Mouse (Mus musculus): Measurements from ENCODE around the gene Bbs9. TPM values are rescaled to one million over a fixed set of nuclear protein-coding genes. Genes with fewer than 3 reads are reported as not detected.
A peak's percentile ranks its signal among the peaks of the same experiment; 100 is the strongest.

The Bbs9 gene
- polyA plus RNA-seq, 1 experiment from 2014 or later, result 8.2 TPM

GRCm38 (mm10) chr9:22672937-22673336 lies 197.4 kb downstream of the Bbs9 start:
- Histone ChIP-seq H3K9ac (ENCODE audit: low read depth, low read length) (no peak overlapping the region), H3K4me3 (ENCODE audit: low read depth, low read length) (no peak overlapping the region), H3K36me3 (ENCODE audit: control insufficient read depth, insufficient read depth, low read length) (no peaks in the 10 kb centered on the region), H3K4me2 (no peak overlapping the region), H3K27ac (ENCODE audit: low read depth, low read length) (no peak overlapping the region), H3K4me1 (ENCODE audit: control insufficient read depth, insufficient read depth, low read length) (no peaks in the 10 kb centered on the region), H3K9me3 (replicated peaks; ENCODE audit: control insufficient read depth, low read length) (no peaks in the 10 kb centered on the region), H3K27me3 (ENCODE audit: control insufficient read depth, insufficient read depth, low read length) (no peaks in the 10 kb centered on the region)
- 82% methylated on average over 2 of the region's 2 CpGs for WGBS (ENCODE audit: insufficient replicate concordance)
- ATAC-seq (replicated peaks; ENCODE audit: insufficient number of reproducible peaks, low FRiP score, low TSS enrichment), result no peak

- Histone ChIP-seq H3K27ac (ENCODE audit: low read depth, low read length) (no peak overlapping the region), H3K36me3 (ENCODE audit: control insufficient read depth, insufficient read depth, low read length) (no peaks in the 10 kb centered on the region), H3K4me1 (ENCODE audit: control insufficient read depth, insufficient read depth, low read length) (0 out of 2 replicates have a peak, but pooled peaks cover 3% of the 10 kb centered on the region), H3K27me3 (ENCODE audit: control insufficient read depth, insufficient read depth, low read length) (no peaks in the 10 kb centered on the region), H3K9me3 (replicated peaks; ENCODE audit: control insufficient read depth, low read length) (no peaks in the 10 kb centered on the region), H3K9ac (ENCODE audit: low read depth, low read length) (no peak overlapping the region), H3K4me2 (no peak overlapping the region), H3K4me3 (ENCODE audit: low read depth, low read length) (no peak overlapping the region)
- ATAC-seq (replicated peaks; ENCODE audit: insufficient number of reproducible peaks, low FRiP score, low TSS enrichment), result no peak
- WGBS (ENCODE audit: insufficient replicate concordance), result 85% methylated on average over 7 of the region's 7 CpGs
These were observed 201.8 kb downstream of the Bbs9 start for GRCm38 (mm10) chr9:22677132-22677829.

GRCm38 (mm10) chr9:22677997-22678396 lies 202.5 kb downstream of the Bbs9 start:
- no peak for ATAC-seq (replicated peaks; ENCODE audit: insufficient number of reproducible peaks, low FRiP score, low TSS enrichment)
- H3K4me1 ChIP-seq (ENCODE audit: control insufficient read depth, insufficient read depth, low read length), result 0 out of 2 replicates have a peak, but pooled peaks cover 3% of the 10 kb centered on the region
- WGBS (ENCODE audit: insufficient replicate concordance), result 76% methylated on average over 4 of the region's 4 CpGs
- no peaks in the 10 kb centered on the region for H3K27me3 ChIP-seq (ENCODE audit: control insufficient read depth, insufficient read depth, low read length)
- H3K4me2 ChIP-seq, result no peak overlapping the region
- no peak overlapping the region for H3K27ac ChIP-seq (ENCODE audit: low read depth, low read length)
- H3K9me3 ChIP-seq (replicated peaks; ENCODE audit: control insufficient read depth, low read length), result no peaks in the 10 kb centered on the region
- no peaks in the 10 kb centered on the region for H3K36me3 ChIP-seq (ENCODE audit: control insufficient read depth, insufficient read depth, low read length)
- H3K4me3 ChIP-seq (ENCODE audit: low read depth, low read length), result no peak overlapping the region
- H3K9ac ChIP-seq (ENCODE audit: low read depth, low read length), result no peak overlapping the region

GRCm38 (mm10) chr9:22678496-22678895 lies 203.0 kb downstream of the Bbs9 start:
- 83% methylated on average over 4 of the region's 4 CpGs for WGBS (ENCODE audit: insufficient replicate concordance)
- no peaks in the 10 kb centered on the region for H3K36me3 ChIP-seq (ENCODE audit: control insufficient read depth, insufficient read depth, low read length)
- no peak overlapping the region for H3K9ac ChIP-seq (ENCODE audit: low read depth, low read length)
- no peak overlapping the region for H3K27ac ChIP-seq (ENCODE audit: low read depth, low read length)
- no peak for ATAC-seq (replicated peaks; ENCODE audit: insufficient number of reproducible peaks, low FRiP score, low TSS enrichment)
- no peak overlapping the region for H3K4me2 ChIP-seq
- H3K9me3 ChIP-seq (replicated peaks; ENCODE audit: control insufficient read depth, low read length), result no peaks in the 10 kb centered on the region
- no peak overlapping the region for H3K4me3 ChIP-seq (ENCODE audit: low read depth, low read length)
- H3K4me1 ChIP-seq (ENCODE audit: control insufficient read depth, insufficient read depth, low read length), result 0 out of 2 replicates have a peak, but pooled peaks cover 3% of the 10 kb centered on the region
- H3K27me3 ChIP-seq (ENCODE audit: control insufficient read depth, insufficient read depth, low read length), result no peaks in the 10 kb centered on the region

GRCm38 (mm10) chr9:22679485-22679884 lies 204.0 kb downstream of the Bbs9 start:
- H3K9ac ChIP-seq (ENCODE audit: low read depth, low read length), result no peak overlapping the region
- H3K36me3 ChIP-seq (ENCODE audit: control insufficient read depth, insufficient read depth, low read length), result no peaks in the 10 kb centered on the region
- no peaks in the 10 kb centered on the region for H3K9me3 ChIP-seq (replicated peaks; ENCODE audit: control insufficient read depth, low read length)
- H3K4me2 ChIP-seq, result no peak overlapping the region
- H3K4me1 ChIP-seq (ENCODE audit: control insufficient read depth, insufficient read depth, low read length), result 0 out of 2 replicates have a peak, but pooled peaks cover 3% of the 10 kb centered on the region
- H3K27me3 ChIP-seq (ENCODE audit: control insufficient read depth, insufficient read depth, low read length), result no peaks in the 10 kb centered on the region
- ATAC-seq (replicated peaks; ENCODE audit: insufficient number of reproducible peaks, low FRiP score, low TSS enrichment), result no peak
- 84% methylated on average over 4 of the region's 4 CpGs for WGBS (ENCODE audit: insufficient replicate concordance)
- no peak overlapping the region for H3K4me3 ChIP-seq (ENCODE audit: low read depth, low read length)
- H3K27ac ChIP-seq (ENCODE audit: low read depth, low read length), result no peak overlapping the region

- 0 out of 2 replicates have a peak overlapping the region, but pooled peaks have one; percentile 11 for H3K4me2 ChIP-seq
- WGBS (ENCODE audit: insufficient replicate concordance), result 39% methylated on average over 12 of the region's 12 CpGs
- no peak for ATAC-seq (replicated peaks; ENCODE audit: insufficient number of reproducible peaks, low FRiP score, low TSS enrichment)
These were observed 204.5 kb downstream of the Bbs9 start for GRCm38 (mm10) chr9:22680031-22680430.

GRCm38 (mm10) chr9:22680484-22680883 lies 205.0 kb downstream of the Bbs9 start:
- H3K36me3 ChIP-seq (ENCODE audit: control insufficient read depth, insufficient read depth, low read length), result no peaks in the 10 kb centered on the region

More at GRCm38 (mm10) chr9:22680031-22680430, 204.5 kb downstream of the Bbs9 start:
- Histone ChIP-seq H3K4me1 (ENCODE audit: control insufficient read depth, insufficient read depth, low read length) (0 out of 2 replicates have a peak, but pooled peaks cover 3% of the 10 kb centered on the region), H3K9me3 (replicated peaks; ENCODE audit: control insufficient read depth, low read length) (no peaks in the 10 kb centered on the region), H3K4me3 (ENCODE audit: low read depth, low read length) (no peak overlapping the region), H3K36me3 (ENCODE audit: control insufficient read depth, insufficient read depth, low read length) (no peaks in the 10 kb centered on the region), H3K27ac (ENCODE audit: low read depth, low read length) (no peak overlapping the region), H3K27me3 (ENCODE audit: control insufficient read depth, insufficient read depth, low read length) (no peaks in the 10 kb centered on the region), H3K9ac (ENCODE audit: low read depth, low read length) (no peak overlapping the region)

GRCm38 (mm10) chr9:22683786-22684185 lies 208.3 kb downstream of the Bbs9 start:
- no peaks in the 10 kb centered on the region for H3K27me3 ChIP-seq (ENCODE audit: control insufficient read depth, insufficient read depth, low read length)
- 0 out of 2 replicates have a peak, but pooled peaks cover 3% of the 10 kb centered on the region for H3K4me1 ChIP-seq (ENCODE audit: control insufficient read depth, insufficient read depth, low read length)
- H3K9ac ChIP-seq (ENCODE audit: low read depth, low read length), result no peak overlapping the region
- H3K27ac ChIP-seq (ENCODE audit: low read depth, low read length), result no peak overlapping the region
- no peak for ATAC-seq (replicated peaks; ENCODE audit: insufficient number of reproducible peaks, low FRiP score, low TSS enrichment)
- H3K36me3 ChIP-seq (ENCODE audit: control insufficient read depth, insufficient read depth, low read length), result no peaks in the 10 kb centered on the region
- H3K4me3 ChIP-seq (ENCODE audit: low read depth, low read length), result no peak overlapping the region
- WGBS (ENCODE audit: insufficient replicate concordance), result 77% methylated on average over 3 of the region's 3 CpGs
- no peaks in the 10 kb centered on the region for H3K9me3 ChIP-seq (replicated peaks; ENCODE audit: control insufficient read depth, low read length)
- H3K4me2 ChIP-seq, result no peak overlapping the region

More at GRCm38 (mm10) chr9:22680484-22680883, 205.0 kb downstream of the Bbs9 start:
- H3K9ac ChIP-seq (ENCODE audit: low read depth, low read length), result no peak overlapping the region
- no peak overlapping the region for H3K4me2 ChIP-seq
- no peaks in the 10 kb centered on the region for H3K9me3 ChIP-seq (replicated peaks; ENCODE audit: control insufficient read depth, low read length)
- H3K4me3 ChIP-seq (ENCODE audit: low read depth, low read length), result no peak overlapping the region
- H3K4me1 ChIP-seq (ENCODE audit: control insufficient read depth, insufficient read depth, low read length), result 0 out of 2 replicates have a peak, but pooled peaks cover 3% of the 10 kb centered on the region
- no peak for ATAC-seq (replicated peaks; ENCODE audit: insufficient number of reproducible peaks, low FRiP score, low TSS enrichment)
- no peaks in the 10 kb centered on the region for H3K27me3 ChIP-seq (ENCODE audit: control insufficient read depth, insufficient read depth, low read length)
- H3K27ac ChIP-seq (ENCODE audit: low read depth, low read length), result no peak overlapping the region
- 68% methylated on average over 1 of the region's 1 CpGs for WGBS (ENCODE audit: insufficient replicate concordance)
